Mouse (Mus musculus): ENCODE data around the gene Cdhr3.
A peak's percentile ranks its signal among the peaks of the same experiment; 100 is the strongest.
"Not testable (repeated sequence)": the region's sequence is repeated elsewhere in the genome, so short reads cannot be mapped to it uniquely, and the experiment has no call there.

Cdhr3 gene

DNA sequence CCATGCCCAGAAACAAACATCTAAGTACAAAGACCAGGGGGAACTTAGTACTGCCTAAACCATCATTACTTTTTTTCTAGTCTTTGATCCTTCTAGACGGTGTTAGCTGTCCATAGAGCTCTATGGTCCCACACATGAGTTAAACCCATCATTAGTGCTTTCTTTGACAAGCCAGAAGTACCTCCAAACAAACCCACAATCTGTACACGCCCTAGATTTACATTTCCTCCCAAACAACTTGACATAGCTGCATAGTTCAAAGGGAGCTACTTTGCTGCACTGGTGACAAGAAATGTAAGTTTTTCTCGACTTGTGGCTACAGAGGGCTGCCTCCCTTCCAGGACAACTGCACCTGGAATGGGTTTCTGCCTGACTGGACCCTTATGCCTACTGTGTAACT lies 16.4 kb downstream of the Cdhr3 start:
- DNase-seq (ENCODE audit: low read depth, low spot score): no peak

DNA sequence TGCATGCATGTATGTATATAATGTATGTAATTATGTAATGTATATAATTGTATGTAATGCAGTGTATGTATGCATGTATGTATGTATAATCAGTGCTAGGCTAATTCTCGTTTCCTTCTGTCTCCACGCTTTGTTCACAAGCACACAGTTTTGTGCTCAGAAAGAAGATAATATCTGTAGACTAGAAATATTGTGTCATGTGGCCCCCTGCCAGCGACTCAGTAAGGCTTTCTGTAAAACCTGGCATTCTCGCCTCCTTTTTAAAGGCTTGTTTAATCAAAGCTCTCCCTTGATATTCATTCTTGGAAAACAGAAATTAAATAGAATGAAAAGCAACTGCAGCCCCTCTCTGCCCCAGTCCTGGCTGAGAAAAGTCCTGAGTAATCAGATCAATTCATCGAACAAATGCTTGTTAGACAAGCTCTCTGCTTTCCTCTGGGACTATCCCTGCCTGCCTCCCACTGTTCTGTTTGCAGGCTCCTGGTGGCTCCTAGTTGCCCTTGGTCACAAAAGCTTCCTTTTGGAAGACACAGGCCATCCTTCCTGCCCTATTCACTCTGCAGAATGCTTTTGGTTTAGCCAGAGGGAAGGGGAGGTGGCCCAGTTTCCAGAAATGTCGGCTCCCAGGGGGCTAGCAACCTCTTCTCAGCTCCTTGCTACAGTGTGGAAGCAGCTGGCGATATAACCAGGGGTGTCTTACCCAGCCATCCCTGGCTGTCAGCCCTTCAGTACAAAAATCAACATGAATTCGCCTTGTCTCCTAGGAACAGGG lies 20.6 kb downstream of the Cdhr3 start:
- no peak for DNase-seq (ENCODE audit: low read depth, low spot score)

DNA sequence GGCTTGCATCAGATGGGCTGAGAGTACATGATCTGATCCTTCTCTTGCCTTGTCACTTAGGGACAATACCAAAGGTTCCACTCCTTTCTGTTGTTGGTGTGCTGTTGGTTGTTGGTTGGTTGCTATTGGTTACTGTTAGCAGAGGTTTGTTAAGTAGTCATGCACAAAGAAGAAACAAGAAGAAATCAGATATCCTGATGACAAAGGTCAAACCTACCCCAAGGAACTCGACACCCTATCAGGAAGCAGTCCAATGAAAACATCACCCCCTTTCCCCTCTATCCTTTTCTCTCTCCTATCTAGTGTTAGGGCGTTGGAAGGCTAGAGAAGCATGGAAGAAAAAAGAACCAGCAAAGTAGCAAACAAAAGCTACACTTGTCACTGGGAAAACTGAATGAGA lies 23.7 kb downstream of the Cdhr3 start:
- DNase-seq (ENCODE audit: low read depth, low spot score): no peak

DNA sequence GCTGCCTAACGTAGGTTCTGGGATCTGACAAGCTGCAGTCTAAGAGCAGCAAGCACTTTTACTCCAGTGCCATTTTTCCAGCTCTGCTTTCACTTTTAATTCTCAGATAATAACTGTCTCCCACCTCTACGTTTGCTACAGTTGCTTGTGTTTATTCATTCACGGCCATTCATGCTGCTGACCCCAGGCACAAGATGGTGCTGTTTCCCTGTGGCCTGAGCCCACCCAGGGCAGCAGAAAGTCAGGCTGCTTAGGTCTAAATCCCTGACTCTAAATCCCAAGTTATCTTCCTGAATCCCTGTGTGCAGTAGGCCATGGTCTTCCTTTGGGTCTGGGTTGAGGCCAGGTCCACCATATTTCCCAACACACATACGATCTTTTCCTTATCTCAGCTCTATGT lies 26.3 kb downstream of the Cdhr3 start:
- no peak for DNase-seq (ENCODE audit: low read depth, low spot score)

DNA sequence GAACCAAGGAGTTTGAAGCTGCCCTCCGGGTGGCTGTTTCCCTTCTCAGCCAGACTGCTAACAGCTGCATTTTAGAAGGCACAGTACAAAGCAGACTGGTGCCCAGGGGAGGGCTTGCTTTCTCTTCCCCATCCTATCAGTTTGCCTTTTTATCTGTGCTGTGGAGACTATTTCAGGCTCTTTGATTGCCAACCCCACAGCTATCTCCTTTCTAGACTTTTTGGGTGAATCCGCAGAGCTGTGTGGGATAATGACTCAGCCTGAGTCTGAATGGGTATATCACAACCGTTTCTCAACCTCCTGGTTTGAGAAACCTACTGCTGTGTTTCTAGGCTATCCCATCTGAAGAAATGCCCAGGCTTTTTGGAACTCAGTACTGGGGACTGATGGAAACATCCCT lies 27.5 kb downstream of the Cdhr3 start:
- no peak for DNase-seq (ENCODE audit: low read depth, low spot score)

DNA sequence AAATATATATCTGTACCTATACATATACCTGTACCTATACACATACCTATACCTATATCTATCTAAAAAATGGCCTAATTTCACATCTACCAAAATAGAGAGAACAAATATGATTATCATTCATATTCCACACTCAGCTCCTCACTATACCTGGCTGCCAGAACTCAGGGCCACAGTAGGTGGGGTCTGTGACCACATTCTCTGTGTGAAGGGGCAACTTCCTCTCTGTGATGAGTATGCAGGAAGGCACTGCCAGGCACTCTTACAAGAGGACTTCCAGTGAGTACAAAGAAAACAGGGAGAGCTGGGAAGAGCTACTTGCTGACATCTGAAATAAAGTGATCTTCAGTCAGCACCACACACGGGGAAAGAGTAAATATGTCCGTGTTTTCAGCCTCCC lies 28.4 kb downstream of the Cdhr3 start:
- DNase-seq (ENCODE audit: low read depth, low spot score): no peak

DNA sequence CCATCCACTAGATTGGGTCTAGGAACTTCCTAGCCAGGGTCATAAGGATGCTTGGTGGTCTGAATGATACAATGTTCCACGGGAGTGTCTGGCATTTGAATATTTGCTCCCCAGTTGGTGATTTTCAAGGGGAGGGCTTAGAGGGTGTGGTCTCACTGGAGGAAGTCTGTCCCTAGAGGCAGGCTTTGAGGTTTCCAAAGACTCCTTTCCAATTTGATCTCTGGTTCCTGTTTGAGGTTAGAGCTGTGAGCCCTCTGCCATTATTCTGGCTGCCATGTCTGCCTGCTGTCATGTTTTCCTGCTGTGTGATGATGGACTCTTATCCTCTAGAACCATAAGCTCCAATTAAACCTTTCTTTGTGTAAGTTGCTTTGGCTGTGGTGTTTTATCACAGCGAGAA lies 29.4 kb downstream of the Cdhr3 start:
- DNase-seq (ENCODE audit: low read depth, low spot score): no peak

DNA sequence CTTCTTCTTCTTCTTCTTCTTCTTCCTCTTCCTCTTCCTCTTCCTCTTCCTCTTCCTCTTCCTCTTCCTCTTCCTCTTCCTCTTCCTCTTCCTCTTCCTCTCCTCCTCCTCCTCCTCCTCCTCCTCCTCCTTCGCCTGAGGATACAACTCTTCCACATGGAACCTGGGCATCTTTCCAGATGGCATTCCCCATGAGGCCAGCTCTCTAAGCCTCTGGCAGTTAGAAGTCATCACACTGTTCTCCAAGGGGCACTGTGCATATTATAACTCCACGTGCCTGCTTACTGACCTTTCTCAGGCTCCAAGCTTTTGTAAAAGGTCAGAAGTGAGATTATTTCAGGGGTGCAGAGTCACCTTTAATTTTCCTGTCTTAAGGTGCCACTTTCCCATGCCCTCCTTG lies 30.3 kb downstream of the Cdhr3 start:
- DNase-seq (ENCODE audit: low read depth, low spot score): not testable (repeated sequence)

DNA sequence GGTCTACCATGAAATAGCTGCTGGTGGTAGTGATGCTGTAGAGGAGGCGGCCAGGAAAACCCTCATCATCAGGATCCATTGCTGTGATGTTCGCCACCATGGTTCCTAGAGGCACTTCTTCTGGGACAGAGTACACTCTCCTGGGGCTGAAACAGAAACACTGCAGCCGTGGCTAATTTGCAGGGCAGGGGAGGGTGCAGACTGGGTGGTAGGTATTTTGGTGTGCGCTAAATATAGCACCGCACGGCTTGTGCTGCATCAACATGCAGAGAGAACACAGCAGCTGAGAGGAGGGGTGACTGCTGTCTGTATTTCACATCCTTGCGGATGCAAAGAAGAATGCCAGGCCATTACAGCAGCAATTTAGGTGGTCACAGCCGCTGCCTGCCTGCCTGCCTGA lies 31.0 kb downstream of the Cdhr3 start:
- no peak for DNase-seq (ENCODE audit: low read depth, low spot score)

DNA sequence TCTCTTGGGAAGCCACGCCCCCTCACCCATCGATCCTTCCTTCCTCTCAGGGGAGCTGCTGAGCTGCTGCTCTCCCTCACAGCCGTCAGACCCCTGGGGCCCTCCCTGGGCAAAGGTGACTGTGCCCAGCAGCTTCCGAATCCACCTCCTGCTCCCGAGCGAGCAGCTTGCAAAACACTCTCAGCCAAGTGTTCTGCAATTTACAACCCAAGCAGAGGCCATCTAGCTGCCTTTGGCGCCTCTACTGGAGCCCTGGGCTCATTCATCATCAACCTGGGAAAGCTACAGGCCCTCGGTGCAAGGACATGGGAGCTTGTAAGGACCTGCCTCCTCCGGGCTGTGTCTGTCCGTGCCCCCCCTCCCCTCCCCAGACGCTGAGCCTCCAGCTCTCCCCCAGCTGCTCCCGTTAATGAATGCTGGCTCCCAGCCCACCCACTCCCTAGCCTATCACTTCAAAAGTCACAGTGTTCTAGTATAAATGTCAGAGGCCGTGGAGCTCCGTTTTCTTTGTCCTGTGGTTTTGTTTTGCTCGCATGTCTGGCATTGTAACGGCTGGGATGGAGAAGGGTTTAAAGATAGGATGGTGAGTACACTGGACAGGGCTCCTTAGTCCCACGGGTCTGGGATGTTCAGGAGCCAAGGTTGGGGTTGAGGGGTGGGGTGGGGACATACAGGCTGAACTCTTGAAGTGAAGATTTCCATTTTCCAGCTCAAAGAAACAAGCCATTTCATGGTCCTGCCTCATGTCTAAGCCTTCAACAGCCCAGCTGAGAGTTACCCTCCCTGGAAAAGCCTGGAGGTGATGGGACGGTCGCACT lies 35.2 kb downstream of the Cdhr3 start:
- peak; percentile 74 for DNase-seq (ENCODE audit: low read depth, low spot score)

DNA sequence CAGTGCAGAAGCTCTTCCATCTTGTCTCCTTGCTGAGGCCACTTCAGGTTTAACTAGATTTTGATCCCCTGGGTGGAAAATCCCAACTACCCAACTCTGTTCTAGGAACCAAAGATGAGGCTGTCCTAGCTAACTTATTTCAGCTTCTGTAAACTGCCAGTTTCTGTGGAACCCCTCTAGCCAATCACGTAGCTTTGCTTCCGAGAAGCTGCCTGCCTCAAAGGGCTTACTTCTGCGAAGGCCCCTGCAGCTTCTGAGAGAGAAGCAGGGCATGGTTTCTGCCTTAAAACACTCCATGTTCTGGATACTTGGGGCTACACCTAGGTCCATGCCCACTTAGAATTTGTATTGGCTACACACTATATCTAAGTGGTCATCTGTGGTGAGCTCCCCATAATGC lies 36.1 kb downstream of the Cdhr3 start:
- no peak for DNase-seq (ENCODE audit: low read depth, low spot score)

DNA sequence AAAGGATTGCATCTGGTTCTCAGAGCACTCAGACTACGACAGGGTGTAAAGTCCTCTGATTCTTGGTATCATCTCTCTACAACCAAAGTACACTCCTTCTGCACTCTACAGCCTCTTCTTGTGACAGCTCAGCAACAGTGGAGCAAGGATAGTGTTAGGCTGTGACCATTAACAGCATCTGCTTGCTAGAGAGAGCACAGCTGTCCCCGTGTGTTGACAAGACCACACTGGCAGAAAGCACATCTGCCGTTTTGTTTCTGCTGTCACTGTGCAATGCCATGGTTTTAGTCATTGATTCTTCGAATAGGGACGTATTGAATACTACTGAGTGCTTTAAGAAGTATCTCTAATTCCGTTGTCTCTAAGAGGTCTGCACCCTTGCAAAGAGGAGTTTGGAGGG lies 36.6 kb downstream of the Cdhr3 start:
- no peak for DNase-seq (ENCODE audit: low read depth, low spot score)

DNA sequence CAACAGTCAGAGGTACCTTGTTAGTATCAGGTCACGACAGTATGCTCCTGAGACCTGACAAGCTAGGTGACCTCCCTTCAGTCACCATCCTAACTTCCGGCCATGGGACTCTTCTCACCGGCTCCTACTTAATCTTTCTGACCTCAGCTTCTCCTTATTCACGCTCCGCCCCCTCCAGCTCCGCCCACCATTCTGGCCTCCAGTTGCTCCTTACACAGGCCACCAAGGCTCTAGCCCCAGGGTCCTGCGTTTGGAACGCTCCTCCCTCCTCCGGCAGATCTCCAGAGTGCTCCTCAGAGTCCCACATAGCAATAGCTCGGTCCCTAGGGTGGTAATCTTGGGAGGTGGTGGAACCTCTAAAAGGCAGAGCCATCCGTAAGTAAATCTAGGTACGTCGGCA lies 38.9 kb downstream of the Cdhr3 start:
- DNase-seq (ENCODE audit: low read depth, low spot score): no peak

DNA sequence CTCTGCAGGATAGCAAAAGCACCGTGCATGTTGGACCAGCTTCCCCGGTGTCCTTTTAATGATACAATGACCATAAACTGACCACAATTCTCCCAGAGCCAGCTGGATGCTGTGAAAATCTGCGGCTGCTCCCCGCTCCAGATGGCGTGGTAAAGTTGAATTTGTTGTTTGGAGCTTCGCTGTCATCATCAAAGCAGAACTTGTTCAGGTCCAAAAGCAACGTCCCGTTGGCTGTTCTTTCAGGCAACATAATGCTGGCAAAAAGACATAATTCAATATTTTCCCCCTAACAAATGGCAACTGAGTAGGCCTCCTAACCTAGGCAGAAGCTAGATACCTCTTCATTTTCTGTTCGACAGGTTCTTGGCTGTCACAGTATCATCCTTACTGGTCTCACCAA lies 39.4 kb downstream of the Cdhr3 start:
- no peak for DNase-seq (ENCODE audit: low read depth, low spot score)

DNA sequence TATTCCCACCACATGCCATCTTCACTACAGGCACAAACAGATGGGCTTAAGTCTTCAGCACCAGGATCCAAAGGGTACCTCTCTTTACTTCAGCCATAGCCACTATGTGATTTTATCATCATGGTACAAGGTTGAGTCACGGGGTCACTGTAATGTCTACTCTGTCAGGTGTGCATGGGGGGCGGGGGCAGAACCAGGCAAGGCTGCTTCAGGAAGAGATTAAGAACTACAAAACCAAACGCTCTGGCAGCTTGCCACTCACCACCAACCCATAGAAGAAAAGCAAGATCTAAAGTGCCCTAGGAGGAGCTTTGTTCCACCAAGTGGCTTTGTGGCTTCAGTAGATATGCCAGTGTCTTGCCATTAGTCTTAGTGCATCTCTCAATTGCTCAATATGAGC lies 44.3 kb downstream of the Cdhr3 start:
- no peak for DNase-seq (ENCODE audit: low read depth, low spot score)

DNA sequence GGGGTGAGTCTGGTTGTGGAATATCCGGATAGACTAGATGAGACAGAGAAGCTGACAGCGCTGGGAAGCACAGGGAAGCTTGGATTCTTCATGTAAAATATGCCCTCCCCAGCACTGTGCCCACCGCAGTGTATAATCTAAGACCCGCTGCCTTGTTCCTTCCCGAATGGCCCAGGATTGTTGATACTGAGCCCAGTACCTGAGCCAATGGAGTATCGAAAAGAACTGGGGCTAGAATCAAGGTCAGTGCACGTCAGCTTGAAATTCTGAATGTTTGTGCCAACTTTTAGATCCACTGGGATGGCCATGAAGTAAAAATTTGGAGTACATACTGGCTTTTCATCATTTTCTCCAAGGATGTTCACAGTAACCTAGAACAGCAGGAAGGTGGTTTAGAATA lies 46.2 kb downstream of the Cdhr3 start:
- no peak for DNase-seq (ENCODE audit: low read depth, low spot score)

DNA sequence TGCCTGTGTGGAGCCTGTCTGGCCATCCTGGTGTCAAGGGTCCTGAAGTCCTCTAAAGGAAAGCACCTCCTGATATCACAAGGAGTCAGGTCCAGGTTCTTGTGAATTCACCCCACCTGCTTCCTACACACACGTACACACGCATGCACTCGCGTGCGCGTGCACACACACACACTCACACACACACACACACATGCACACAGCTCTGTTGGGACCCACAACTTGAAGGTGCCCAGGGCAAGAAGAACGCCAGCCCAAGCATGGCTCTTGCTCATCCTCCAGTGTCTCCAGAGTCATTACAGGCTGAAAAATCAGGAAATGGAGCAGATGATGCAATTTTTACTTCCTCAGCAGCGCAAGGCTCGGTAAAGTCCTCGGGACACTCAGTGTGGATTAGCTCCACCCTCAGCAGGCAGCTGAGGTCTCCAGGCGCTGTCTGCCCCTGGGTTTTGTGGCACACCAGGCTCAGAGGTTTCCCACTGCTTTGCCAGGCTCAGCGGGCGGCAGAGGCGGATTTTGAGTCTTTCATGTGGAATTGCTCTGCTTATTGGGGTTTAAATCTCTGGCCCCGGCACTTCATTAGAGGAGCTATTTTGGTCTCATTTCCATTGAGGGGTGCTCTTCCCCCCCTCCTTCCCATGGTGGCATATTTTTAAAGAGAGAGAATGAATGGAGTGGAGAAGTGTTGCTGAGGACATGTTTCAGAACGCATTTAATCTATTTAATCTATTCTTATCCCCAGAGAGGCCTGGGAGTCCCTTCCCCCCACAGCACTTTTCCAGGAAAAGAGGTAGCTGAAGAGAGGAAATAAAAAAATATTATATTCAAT lies 46.9 kb downstream of the Cdhr3 start:
- DNase-seq (ENCODE audit: low read depth, low spot score): no peak

DNA sequence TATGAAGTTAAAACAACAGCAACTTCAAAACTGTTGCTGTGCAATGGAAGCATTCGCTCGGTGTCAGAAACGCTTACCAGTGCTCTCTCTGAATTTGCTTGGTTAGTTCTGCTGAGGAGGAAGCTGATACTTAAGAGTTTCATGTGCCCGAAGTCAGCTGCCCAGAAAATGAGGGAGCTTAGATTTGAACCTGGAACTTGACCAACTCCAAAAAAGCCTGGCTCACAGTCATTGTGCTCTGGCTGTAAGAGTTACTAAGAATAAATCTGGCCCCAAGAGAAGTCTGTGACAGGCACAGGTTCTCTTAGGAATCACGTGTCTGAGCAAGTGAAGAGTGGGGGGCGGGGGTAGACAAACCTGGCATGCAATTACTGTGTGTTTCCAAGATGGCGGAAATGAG lies 51.2 kb downstream of the Cdhr3 start:
- no peak for DNase-seq (ENCODE audit: low read depth, low spot score)

DNA sequence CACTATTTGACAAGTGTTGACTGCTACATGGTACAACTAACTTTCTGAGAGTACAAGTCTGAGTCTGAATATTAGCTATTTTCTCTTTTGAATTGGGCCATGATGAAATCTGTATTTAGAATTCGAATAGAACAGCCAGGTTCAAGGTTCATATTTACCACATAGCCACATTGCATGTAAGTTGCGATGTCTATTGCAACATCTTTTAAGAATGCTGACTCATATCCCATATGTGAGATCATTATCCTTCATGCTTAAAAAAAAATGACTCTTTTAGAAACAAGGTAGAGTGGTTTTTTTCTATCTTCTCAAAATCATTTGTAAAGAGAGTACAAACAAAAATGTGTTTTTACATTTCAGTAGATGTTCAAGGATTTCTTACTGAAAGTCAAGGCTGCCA lies 51.9 kb downstream of the Cdhr3 start:
- DNase-seq (ENCODE audit: low read depth, low spot score): no peak

DNA sequence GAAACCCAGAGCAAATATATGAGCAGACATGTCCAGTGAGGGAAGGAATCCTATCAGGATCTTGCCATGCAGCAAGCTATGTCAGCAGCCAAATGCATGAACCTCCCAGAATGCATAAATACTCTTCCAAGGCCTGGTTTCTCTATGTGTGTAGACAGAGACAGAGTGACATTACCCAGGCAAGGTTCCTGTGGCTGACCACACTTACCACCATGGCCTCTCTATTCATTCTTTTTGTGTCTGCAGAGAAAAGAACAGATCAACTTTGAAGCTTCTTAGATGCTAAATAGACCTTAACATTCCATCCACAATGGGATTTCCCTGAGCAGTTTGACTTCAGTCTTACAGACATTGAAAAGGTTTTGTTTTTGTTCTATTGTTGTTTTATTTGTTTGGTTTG lies 54.0 kb downstream of the Cdhr3 start:
- no peak for DNase-seq (ENCODE audit: low read depth, low spot score)

DNA sequence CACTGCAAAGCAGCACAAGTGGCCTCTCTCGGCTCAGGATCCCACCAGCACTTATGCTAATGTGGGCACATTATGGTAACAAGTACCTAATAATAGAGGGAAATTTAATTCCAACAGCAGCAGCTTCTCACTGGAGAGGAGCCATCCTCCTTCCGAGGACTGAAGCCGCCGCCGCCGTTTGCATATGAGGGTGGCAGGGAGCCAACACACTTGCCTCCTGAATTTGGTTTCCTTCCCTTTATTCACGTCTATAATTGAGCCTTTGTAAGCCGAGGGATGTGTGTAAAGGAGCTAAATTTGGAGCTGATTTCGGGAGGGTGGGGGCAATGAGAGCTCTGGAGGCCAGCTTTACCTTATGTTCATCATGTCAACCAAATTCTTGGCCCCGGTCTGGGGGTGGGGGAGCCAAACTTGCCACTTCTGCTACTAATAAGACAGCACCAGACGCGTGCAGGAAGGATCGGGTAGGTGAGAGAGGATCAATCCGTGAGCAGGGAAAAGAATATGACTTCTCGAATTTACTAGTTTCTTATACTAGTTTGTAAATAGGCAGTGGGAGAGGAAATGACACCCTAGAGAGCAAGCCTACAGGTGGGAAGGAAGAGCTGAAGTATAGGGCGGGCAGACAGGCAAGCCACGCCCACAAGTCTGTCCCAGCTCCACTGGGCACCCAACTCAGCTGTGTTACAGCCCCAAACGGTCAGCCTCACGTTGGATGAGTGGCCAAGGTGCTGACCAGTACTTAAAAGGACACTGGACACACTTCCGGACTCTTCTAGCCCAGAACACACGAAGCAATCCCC lies 56.8 kb downstream of the Cdhr3 start:
- no peak for DNase-seq (ENCODE audit: low read depth, low spot score)
